10 mouse cellular contexts compared by ENCODE assay signal in genomic region chr10:18392268-18392667, GRCm38 (mm10).
"Had no signal": no experiment of that assay in that cellular context is flagged by ENCODE, and none has a peak within 500 bp of the region (broad histone marks: within the 10 kb centered on the region; RNA-seq: fewer than 3 reads in every experiment).

No protein-coding gene starts in this region.

- H3K27ac ChIP-seq: limb, embryonic 12.5 days; limb, embryonic 15.5 days; liver, embryonic 14.5 days; macrophage; neural tube, embryonic 12.5 days; neural tube, embryonic 15.5 days; stomach, postnatal 0 days had no signal

- H3K4me2 ChIP-seq: limb, embryonic 12.5 days; limb, embryonic 15.5 days; liver, embryonic 11.5 days; lung, embryonic 14.5 days; neural tube, embryonic 12.5 days; neural tube, embryonic 15.5 days had no signal

- H3K9ac ChIP-seq: limb, embryonic 12.5 days; limb, embryonic 15.5 days; liver, embryonic 14.5 days; liver, postnatal 0 days; lung, embryonic 14.5 days; neural tube, embryonic 12.5 days; neural tube, embryonic 15.5 days had no signal

- H3K36me3 ChIP-seq: limb, embryonic 12.5 days; limb, embryonic 15.5 days; neural tube, embryonic 12.5 days; neural tube, embryonic 15.5 days had no signal

- H3K4me3 ChIP-seq: limb, embryonic 12.5 days; limb, embryonic 15.5 days; neural tube, embryonic 12.5 days; neural tube, embryonic 15.5 days had no signal

- H3K27me3 ChIP-seq: limb, embryonic 12.5 days; limb, embryonic 15.5 days; neural tube, embryonic 12.5 days; neural tube, embryonic 15.5 days had no signal

- H3K9me3 ChIP-seq: limb, embryonic 12.5 days; limb, embryonic 15.5 days; neural tube, embryonic 12.5 days; neural tube, embryonic 15.5 days had no signal

- ATAC-seq: liver, postnatal 0 days had no signal
